Mouse (Mus musculus): Measurements from ENCODE around the gene Prkca. TPM values are rescaled to one million over a fixed set of nuclear protein-coding genes. Genes with fewer than 3 reads are reported as not detected.

The Prkca gene
- polyA plus RNA-seq, 1 experiment from 2014 or later, result 2.5 TPM

DNA sequence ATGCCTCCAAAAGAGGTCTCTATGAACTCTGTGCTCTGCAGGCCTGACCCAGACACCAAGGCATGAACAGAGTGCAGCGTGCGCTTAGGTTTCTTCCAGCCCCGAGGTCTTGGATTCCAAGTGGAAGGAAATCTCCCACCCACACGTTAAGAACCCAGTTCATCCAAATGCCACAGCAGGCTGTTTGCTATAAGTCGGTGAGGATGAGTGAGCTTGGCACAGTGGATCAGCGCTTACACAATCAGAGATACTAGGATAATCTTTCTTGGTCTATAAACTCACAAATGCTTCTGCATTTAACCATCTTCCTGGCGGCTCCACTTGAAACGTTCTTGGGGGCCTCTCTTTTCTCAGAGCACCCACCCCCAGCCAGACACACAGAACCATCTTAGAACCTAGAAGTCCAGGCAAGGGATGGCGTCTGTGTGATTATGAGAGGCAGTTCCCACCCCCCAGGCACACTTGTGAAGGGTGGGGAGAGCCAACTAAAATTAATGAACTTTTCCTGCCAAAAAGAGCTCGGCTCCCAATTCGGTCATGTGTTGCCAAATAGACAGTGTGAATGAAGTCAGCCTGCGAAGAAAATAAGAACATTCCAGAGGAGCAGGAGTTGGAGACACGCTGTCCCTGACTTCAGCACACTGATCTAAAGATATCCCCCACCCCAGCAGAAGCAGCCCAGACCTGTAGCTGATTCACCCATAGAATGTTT lies 122.4 kb downstream of the Prkca start:
- Histone ChIP-seq H3K36me3 (replicated peaks) (no peaks in the 10 kb centered on the region), H3K27ac (replicated peaks) (no peak overlapping the region), H3K9ac (no peak overlapping the region), H3K4me3 (replicated peaks) (no peak overlapping the region), H3K9me3 (replicated peaks) (no peaks in the 10 kb centered on the region), H3K4me1 (replicated peaks) (peaks cover 8% of the 10 kb centered on the region; the same call in 1 of the 2 replicates), H3K27me3 (no peaks in the 10 kb centered on the region), H3K4me2 (no peak overlapping the region)
- ATAC-seq (ENCODE audit: insufficient read depth), result no peak
- WGBS (ENCODE audit: insufficient replicate concordance), result 65% methylated on average over 13 of the region's 13 CpGs

DNA sequence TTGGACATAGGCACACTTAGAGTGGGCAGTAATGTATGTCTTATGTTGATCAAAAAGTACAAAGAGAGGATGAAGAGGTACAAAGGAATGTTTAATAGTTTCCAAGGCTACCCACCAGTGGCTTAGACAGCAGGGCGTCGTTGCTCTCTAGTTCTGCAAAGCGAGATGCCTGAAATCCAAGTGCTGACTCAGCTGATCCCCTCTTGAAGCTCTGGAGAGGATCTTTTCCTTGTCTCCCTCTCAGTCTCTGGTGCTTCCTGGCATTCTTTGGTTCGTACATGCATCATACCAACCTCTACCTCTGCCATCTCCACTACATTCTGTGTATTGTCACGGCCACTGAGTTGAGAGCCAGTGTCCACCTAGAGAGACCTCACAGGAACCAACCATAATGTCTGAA lies 123.1 kb downstream of the Prkca start:
- Histone ChIP-seq H3K9me3 (replicated peaks) (no peaks in the 10 kb centered on the region), H3K4me1 (replicated peaks) (peaks cover 8% of the 10 kb centered on the region; the same call in 1 of the 2 replicates), H3K4me3 (replicated peaks) (no peak overlapping the region), H3K4me2 (no peak overlapping the region), H3K27me3 (no peaks in the 10 kb centered on the region), H3K36me3 (replicated peaks) (no peaks in the 10 kb centered on the region), H3K9ac (no peak overlapping the region), H3K27ac (replicated peaks) (no peak overlapping the region)
- WGBS (ENCODE audit: insufficient replicate concordance), result 70% methylated on average over 5 of the region's 5 CpGs
- no peak for ATAC-seq (ENCODE audit: insufficient read depth)

DNA sequence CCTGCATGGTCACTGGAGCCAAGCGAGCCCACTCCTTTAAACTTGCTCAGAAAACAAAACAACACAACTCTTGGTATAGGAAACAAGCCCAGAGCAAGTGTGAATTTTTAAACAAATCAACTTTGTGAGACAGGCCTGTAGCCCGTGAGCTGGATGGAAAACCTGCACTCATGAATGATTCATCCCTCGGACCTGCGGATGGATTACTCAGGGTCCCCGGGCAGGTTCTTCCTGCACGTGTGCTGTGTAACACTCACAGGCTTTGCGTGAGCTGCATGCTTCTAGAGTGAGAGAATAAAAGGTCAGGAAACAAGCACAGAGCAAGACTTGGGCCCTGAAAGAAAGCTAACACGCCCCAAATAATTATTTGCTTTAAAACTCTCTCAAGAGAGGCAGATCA lies 126.7 kb downstream of the Prkca start:
- no peak overlapping the region for H3K4me2 ChIP-seq
- no peak overlapping the region for H3K9ac ChIP-seq
- 64% methylated on average over 8 of the region's 8 CpGs for WGBS (ENCODE audit: insufficient replicate concordance)
- H3K27ac ChIP-seq (replicated peaks), result no peak overlapping the region
- H3K9me3 ChIP-seq (replicated peaks), result no peaks in the 10 kb centered on the region
- no peaks in the 10 kb centered on the region for H3K36me3 ChIP-seq (replicated peaks)
- ATAC-seq (ENCODE audit: insufficient read depth), result no peak
- no peak overlapping the region for H3K4me3 ChIP-seq (replicated peaks)
- no peaks in the 10 kb centered on the region for H3K27me3 ChIP-seq
- H3K4me1 ChIP-seq (replicated peaks), result no peaks in the 10 kb centered on the region; the same call in 1 of the 2 replicates

DNA sequence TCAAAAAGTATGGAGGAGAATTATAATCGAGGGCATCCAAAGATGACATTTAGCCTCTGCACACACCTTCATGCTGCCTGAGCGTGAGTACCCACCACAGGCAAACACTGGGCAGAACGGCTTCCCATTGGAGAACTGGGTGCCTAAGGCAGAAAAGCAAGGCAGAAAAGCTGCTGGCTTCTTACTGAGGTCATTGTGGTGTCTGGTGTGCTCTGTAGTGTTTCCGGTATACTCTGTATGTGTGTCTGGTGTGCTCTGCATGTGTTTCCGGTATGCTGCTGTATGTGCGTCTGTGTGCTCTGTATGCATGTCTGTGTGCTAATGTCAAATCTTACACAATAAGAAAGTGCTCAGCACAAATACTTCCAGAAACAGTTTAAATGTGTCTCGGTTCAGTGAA lies 127.7 kb downstream of the Prkca start:
- Histone ChIP-seq H3K9ac (no peak overlapping the region), H3K4me1 (replicated peaks) (no peaks in the 10 kb centered on the region; the same call in 1 of the 2 replicates), H3K36me3 (replicated peaks) (no peaks in the 10 kb centered on the region), H3K4me3 (replicated peaks) (no peak overlapping the region), H3K27ac (replicated peaks) (no peak overlapping the region), H3K27me3 (no peaks in the 10 kb centered on the region), H3K4me2 (no peak overlapping the region), H3K9me3 (replicated peaks) (no peaks in the 10 kb centered on the region)
- no peak for ATAC-seq (ENCODE audit: insufficient read depth)
- WGBS (ENCODE audit: insufficient replicate concordance), result 76% methylated on average over 7 of the region's 7 CpGs

DNA sequence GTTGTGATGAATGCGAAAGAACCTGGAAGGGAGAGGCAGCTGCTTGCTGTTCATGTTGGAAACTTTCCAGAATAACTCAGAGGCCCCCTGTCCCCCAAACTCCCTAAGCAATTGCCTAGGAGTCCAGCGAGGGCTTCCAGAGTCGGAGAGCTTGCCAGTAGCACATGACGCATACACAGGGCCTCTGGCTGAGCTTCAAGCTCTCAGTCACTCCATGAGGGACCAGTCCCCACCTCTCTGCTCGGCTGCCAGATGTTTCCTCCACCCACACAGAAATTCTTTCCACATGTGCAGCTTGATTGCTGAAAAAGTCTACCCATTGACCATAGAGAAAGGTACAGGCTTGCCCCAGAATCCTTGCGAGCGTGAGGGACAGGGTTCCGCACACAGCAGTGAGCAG lies 128.3 kb downstream of the Prkca start:
- Histone ChIP-seq H3K4me3 (replicated peaks) (no peak overlapping the region), H3K27ac (replicated peaks) (no peak overlapping the region), H3K9me3 (replicated peaks) (no peaks in the 10 kb centered on the region), H3K27me3 (no peaks in the 10 kb centered on the region), H3K4me1 (replicated peaks) (no peaks in the 10 kb centered on the region; the same call in none of the 2 replicates), H3K9ac (no peak overlapping the region), H3K4me2 (no peak overlapping the region), H3K36me3 (replicated peaks) (no peaks in the 10 kb centered on the region)
- ATAC-seq (ENCODE audit: insufficient read depth), result no peak
- 66% methylated on average over 8 of the region's 8 CpGs for WGBS (ENCODE audit: insufficient replicate concordance)

DNA sequence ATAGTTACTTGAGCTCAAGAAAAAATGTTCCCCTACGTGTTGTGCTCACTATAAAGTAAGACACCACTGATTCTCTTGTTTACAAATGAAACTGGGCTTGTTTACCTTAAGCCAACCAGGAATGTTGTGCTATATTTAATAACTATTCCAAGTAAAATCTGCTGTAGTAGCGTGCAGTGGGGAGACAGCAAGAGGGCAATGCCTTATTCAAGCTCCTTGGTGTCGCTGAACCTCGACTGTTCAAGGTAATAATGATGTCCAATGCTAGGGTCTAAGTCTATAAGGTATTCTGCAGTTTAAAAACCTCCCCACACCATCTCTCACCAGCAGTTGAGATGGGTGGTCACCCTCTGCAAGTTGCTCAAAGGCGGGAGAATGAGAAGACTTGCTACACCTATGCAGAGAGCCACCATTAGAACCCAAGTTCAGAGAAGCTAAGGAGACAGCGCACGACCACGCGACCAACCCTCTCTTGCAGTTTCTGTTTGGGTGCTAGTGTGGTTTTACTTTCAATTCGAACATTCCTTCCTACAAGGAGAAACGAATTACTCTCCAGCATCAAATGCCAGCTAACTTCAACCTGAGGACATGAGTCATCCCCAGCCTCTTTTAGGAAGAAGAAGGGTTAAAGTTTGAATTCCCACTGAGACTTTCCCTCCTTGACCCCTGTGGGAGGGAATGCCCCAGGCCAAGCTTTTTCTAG lies 129.1 kb downstream of the Prkca start:
- H3K9me3 ChIP-seq (replicated peaks), result no peaks in the 10 kb centered on the region
- no peaks in the 10 kb centered on the region; the same call in none of the 2 replicates for H3K4me1 ChIP-seq (replicated peaks)
- H3K36me3 ChIP-seq (replicated peaks), result no peaks in the 10 kb centered on the region
- no peak overlapping the region for H3K27ac ChIP-seq (replicated peaks)
- 58% methylated on average over 11 of the region's 11 CpGs for WGBS (ENCODE audit: insufficient replicate concordance)
- H3K27me3 ChIP-seq, result no peaks in the 10 kb centered on the region
- ATAC-seq (ENCODE audit: insufficient read depth), result no peak
- H3K4me2 ChIP-seq, result no peak overlapping the region
- no peak overlapping the region for H3K9ac ChIP-seq
- no peak overlapping the region for H3K4me3 ChIP-seq (replicated peaks)

DNA sequence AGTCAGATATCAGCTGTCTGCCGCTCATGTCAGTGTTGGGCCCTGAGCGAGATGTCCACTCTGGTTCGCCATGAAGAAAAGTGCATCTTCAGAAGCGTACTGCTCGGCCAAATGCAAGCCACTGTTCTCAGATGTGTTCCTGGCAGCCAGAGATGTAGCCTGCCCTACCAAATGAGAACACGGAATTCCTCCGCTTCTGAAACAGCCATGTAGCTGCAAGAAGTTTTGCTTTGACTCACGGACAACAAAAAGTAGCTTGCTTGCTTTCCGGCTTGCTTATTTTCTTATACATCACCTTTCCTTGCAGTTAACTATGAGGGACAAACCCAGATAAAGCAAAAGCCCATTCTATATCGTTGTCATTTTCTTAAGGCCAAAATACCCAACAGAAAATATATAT lies 129.9 kb downstream of the Prkca start:
- H3K4me1 ChIP-seq (replicated peaks), result no peaks in the 10 kb centered on the region; the same call in none of the 2 replicates
- no peaks in the 10 kb centered on the region for H3K27me3 ChIP-seq
- no peak for ATAC-seq (ENCODE audit: insufficient read depth)
- H3K9ac ChIP-seq, result no peak overlapping the region
- WGBS (ENCODE audit: insufficient replicate concordance), result 70% methylated on average over 10 of the region's 10 CpGs
- H3K36me3 ChIP-seq (replicated peaks), result no peaks in the 10 kb centered on the region
- no peak overlapping the region for H3K4me2 ChIP-seq
- H3K4me3 ChIP-seq (replicated peaks), result no peak overlapping the region
- no peaks in the 10 kb centered on the region for H3K9me3 ChIP-seq (replicated peaks)
- no peak overlapping the region for H3K27ac ChIP-seq (replicated peaks)

DNA sequence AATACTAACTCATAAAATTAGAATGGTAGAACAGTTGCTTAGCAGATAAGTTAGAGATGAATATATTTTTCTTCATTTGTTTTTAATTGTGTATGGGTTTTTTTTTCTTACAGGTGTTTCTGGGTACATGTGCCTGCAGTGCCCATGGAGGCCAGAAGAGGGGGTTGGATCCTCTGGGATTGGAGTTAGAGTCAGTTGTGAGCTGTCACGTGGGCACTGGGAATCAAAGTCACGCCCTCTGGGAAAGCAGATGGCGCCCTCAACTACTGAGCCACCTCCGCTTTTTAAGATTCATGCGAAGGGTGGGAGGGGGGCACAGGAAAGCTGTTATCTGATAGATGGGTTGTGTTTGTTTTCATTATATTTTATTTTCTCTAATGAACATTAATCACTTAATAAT lies 131.1 kb downstream of the Prkca start:
- H3K27me3 ChIP-seq, result no peaks in the 10 kb centered on the region
- H3K9ac ChIP-seq, result no peak overlapping the region
- 70% methylated on average over 5 of the region's 5 CpGs for WGBS (ENCODE audit: insufficient replicate concordance)
- no peak overlapping the region for H3K4me2 ChIP-seq
- H3K36me3 ChIP-seq (replicated peaks), result no peaks in the 10 kb centered on the region
- no peak overlapping the region for H3K4me3 ChIP-seq (replicated peaks)
- H3K27ac ChIP-seq (replicated peaks), result no peak overlapping the region
- H3K4me1 ChIP-seq (replicated peaks), result no peaks in the 10 kb centered on the region; the same call in none of the 2 replicates
- ATAC-seq (ENCODE audit: insufficient read depth), result no peak
- no peaks in the 10 kb centered on the region for H3K9me3 ChIP-seq (replicated peaks)

DNA sequence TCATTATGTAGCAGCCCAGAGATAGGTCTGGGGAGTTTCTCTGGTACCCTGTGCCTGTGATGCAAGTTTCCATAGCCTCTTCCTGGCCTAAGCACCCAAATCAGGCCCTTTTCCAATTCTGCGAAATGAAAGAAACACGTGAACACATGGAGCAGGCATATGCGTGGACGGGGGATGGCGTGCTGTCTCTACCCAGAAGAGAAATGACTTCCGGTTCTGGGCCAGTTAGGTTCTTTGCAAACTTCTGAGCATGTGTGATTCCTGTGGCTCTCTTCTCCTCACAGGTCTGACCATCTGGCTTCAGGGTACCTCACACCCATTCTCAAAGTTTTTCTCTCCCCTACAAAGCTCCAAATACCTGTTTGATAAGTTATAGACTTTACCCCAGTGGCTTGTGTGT lies 131.7 kb downstream of the Prkca start:
- H3K27ac ChIP-seq (replicated peaks), result no peak overlapping the region
- no peak overlapping the region for H3K9ac ChIP-seq
- H3K4me3 ChIP-seq (replicated peaks), result no peak overlapping the region
- H3K36me3 ChIP-seq (replicated peaks), result no peaks in the 10 kb centered on the region
- 73% methylated on average over 6 of the region's 6 CpGs for WGBS (ENCODE audit: insufficient replicate concordance)
- no peak overlapping the region for H3K4me2 ChIP-seq
- no peak for ATAC-seq (ENCODE audit: insufficient read depth)
- H3K9me3 ChIP-seq (replicated peaks), result no peaks in the 10 kb centered on the region
- H3K4me1 ChIP-seq (replicated peaks), result no peaks in the 10 kb centered on the region; the same call in none of the 2 replicates
- H3K27me3 ChIP-seq, result no peaks in the 10 kb centered on the region

DNA sequence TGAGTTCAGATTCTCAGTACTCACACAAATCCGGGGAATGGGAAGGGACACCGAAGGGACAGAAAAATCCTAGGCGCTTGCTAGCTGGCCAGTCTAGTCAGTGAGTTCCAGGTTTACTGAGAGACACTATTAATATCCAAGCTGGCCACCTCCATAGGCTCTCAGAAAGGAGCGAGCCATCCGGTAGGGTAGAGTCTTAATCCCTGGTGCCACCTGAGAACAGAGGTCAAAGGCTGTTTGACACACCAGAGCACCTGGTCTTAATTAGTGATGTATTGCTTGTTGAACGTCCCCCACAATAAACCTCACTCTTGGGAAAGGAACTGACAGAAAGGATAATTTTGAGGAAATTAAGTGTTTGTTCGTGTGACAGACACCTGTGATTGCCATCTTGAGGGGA lies 133.0 kb downstream of the Prkca start:
- Histone ChIP-seq H3K9ac (no peak overlapping the region), H3K9me3 (replicated peaks) (no peaks in the 10 kb centered on the region)
- WGBS (ENCODE audit: insufficient replicate concordance), result 68% methylated on average over 7 of the region's 7 CpGs

DNA sequence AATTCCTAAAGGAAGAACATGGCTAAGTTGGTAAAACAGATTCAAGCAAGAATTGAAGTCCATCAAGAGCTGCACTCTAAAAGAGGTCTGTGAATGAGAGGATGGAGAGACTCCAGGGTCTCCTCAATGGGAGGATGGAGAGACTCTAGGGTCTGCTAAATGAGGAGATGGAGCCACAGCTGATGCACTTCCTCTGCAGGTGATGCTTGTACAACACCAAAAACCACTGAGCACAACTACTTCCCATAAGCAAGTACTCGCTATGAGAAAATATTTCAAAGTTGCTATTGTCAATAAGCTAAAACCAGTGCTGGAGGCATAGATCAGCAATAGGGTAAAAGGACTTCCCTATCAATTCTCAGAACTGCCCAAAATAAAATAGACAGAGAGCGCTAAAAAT lies 137.1 kb downstream of the Prkca start:
- Histone ChIP-seq H3K27ac (replicated peaks) (no peak overlapping the region), H3K36me3 (replicated peaks) (no peaks in the 10 kb centered on the region), H3K27me3 (no peaks in the 10 kb centered on the region), H3K9ac (no peak overlapping the region), H3K9me3 (replicated peaks) (no peaks in the 10 kb centered on the region), H3K4me2 (no peak overlapping the region), H3K4me3 (replicated peaks) (no peak overlapping the region), H3K4me1 (replicated peaks) (no peaks in the 10 kb centered on the region; the same call in 1 of the 2 replicates)
- WGBS (ENCODE audit: insufficient replicate concordance), result 67% methylated on average over 2 of the region's 2 CpGs
- no peak for ATAC-seq (ENCODE audit: insufficient read depth)

More for the DNA sequence above, 133.0 kb downstream of the Prkca start:
- Histone ChIP-seq H3K4me3 (replicated peaks) (no peak overlapping the region), H3K27me3 (no peaks in the 10 kb centered on the region), H3K4me1 (replicated peaks) (no peaks in the 10 kb centered on the region; the same call in none of the 2 replicates), H3K27ac (replicated peaks) (no peak overlapping the region), H3K36me3 (replicated peaks) (no peaks in the 10 kb centered on the region), H3K4me2 (no peak overlapping the region)
- no peak for ATAC-seq (ENCODE audit: insufficient read depth)
